Mouse (Mus musculus) telencephalon, adult 2 months (tissue): Measurements from ENCODE around the gene Cacng4.

ENCODE experiments used
- DNase-seq: peaks from one replicate; pipeline ENCODE4 v3.0.0-alpha.2; 2011; ENCODE audit warnings: low read depth, low spot score

Cacng4 gene

DNA sequence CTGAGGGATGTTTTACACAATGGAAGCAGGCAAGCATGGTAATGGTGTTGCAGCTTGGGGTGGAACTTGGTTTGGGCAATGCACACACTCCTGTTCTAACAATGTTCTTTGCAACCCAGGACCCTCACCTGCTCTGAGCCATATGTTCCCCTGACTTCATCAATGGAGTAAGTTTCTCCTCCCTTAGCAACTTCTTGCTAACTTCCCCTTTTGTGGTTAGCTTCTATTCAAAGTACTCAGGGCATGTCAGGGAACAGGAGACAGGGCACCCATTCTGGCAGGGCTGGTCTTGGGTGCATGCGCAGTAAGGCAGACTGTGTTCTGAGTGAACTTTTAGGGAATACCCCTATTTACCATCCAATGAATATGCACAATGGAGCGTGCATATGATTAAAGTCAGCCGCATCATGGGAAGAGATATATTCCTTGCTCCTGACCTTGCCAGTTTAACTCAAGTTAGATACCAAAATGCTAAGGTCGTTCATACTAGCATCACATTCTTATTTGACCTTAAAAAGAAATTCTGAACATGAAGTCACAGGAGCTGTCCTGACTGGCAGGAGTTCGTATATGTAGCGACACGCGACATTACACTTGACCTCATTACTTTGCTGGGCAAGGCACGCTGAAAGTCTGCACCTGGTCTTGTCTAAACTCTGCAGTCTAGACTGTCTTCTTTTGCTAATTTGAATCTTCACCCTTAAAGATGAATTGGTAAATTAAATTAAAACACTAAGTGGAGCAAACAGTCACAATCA lies 73.9 kb downstream of the Cacng4 start:
- no peak for DNase-seq

DNA sequence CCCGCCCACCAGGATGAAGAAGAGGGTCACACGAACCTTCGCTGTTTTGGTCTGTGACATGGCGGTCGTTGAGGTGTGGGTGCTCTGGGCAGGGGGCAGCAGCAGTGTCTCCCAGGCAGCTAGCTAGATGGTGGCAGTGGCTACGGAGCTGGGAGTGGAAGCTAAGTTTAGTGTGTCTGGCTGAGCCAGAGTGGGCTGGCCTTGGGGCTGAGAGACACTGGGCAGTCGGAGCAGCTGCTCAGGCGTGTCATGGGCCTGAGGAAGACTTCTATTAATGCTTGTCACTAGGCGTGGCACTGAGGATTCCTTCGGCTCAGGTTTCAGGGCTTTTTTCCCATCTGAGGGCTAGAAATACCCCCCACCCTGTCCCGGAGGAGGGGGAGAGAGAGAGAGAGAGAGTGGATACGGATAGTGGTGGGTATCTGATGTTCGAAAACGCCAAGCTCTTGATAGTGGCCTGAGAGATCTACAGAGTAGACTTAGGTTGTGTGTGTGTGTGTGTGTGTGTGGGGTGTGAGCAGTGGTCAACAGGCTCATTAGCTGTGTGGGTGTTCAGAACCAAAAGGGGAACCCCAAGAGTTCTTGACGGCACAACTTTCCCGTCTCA lies 77.9 kb downstream of the Cacng4 start, which contains the start of gene Cacng1:
Cacng1 (minus strand) TSS at position 191 of the 607 bp plus-strand sequence.
- DNase-seq = no peak

- no peak for DNase-seq
Measured at GRCm38 (mm10) chr11:107714368-107714767, 80.0 kb downstream of the Cacng4 start.

DNA sequence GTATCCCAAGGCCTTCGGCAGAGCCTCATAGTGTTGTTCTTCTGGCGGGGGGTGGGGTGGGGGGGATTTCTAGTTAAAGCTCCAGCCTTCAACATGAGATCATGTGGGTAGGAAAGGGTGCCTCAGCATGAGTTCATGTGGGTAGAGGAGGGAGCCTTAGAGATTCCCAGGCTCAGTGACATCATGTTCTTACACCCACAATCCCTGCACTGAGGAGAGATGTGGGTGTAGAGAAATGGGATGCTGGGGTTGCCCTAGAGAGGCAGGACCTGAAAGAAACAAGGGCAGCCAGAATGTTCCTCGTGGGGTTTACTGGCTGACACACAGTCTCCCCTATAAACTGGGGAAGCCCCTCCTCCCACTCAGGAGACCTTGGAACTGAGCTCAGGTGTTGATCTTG lies 84.0 kb downstream of the Cacng4 start:
- DNase-seq = no peak

DNA sequence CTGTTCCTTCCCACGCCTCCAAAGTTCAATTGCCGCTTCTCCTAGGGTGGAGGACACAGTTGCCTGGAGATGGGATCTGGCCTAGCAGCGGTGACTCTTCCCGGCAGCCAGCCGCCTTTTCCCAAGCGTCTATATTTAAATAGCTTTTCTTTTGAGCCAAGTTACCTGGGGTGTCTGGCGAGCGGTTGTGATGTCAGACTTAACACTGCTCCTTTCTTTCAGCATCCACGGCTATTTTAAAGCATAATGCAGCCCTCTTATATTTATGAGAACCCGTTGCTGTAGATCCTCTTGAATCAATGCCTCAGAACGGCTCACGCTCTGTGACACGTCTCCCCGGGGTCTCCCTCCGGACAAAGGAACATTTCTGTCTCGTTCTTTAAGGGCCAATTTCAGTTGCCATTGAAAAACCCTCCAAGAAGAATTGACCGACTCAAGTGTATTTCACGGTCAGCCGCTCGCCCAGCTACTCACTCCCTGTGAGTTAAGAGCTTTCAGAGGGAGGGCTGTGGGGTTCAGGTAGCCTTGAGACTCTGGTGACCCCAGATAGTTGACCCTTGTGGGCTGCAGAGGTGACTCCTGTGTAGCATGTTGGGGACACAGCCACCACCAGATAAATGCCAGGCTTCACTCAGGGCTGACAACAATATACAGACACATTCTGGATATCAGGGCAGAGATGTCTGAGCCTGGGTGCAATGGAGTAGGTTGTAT lies 86.3 kb downstream of the Cacng4 start:
- DNase-seq = no peak

DNA sequence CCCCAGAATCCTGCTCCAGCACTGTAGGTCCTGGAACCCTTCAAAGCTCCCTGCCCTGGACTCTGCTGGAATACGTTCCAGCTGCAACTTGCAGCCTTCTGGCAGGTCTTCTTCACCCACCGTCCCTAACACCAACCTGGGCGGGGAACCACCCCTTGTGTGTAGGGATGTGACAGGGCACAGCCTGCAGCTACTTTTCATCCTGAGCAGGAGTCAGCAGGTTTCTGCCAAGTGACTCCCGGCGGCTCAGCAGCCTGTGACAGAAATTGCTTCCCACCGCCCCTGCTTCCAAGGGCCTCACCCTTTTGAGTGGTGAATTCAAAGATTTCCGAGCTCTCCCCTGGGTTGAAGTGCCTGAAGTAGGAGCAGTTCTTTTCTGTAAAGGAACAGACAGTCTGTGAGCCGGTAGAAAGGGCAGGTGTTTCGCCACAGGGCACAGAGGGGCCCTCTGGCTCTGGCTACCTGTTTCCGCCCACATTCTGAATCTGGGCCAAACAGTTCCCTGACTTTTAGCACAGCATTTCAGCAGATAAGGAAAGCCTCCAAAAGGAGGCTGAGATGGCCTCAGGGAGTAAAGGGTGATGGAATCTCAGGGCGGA lies 88.8 kb downstream of the Cacng4 start:
- DNase-seq = no peak

DNA sequence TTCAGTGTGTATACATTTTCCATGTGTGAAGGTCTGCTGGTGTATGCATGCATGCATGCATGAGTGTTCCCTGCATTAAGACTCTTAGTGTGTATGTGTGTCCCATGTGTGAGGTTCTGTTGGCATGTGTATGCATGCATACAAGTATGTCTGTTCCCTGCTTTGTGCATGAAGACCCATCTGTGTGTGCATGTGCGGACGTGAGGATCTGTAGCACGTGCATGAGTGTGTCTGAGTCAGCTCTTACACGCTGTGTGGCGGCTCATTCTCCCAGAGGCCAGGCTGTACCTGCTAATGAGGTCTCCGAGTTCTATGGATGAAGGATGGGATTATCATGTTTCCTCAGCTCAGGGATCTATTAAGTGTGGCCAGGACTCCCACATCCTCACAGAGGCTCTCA lies 89.3 kb downstream of the Cacng4 start:
- no peak for DNase-seq

- no peak for DNase-seq
Measured at GRCm38 (mm10) chr11:107703272-107704134, 90.9 kb downstream of the Cacng4 start.

DNA sequence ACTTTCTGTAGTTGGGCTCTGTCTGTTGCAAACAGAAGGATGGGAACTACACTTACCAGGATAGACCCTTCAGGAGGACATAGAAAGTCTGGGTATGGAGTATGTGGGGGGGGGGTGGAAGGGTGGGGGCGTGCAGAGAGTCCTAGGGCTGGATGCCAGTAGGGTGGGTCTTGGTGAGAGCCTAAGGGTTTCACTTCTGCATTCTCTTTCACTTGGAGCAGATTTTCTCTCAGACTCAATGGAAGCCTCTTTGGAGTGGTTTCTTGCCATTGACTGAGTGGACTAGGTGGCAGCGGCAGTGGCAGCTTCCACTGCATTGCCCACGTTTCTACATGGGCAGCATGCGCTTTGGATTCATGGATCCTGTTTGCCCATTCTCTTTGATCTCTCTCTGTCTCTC lies 94.4 kb downstream of the Cacng4 start:
- DNase-seq = no peak

- no peak for DNase-seq
Measured at GRCm38 (mm10) chr11:107693338-107693737, 101.0 kb downstream of the Cacng4 start.

DNA sequence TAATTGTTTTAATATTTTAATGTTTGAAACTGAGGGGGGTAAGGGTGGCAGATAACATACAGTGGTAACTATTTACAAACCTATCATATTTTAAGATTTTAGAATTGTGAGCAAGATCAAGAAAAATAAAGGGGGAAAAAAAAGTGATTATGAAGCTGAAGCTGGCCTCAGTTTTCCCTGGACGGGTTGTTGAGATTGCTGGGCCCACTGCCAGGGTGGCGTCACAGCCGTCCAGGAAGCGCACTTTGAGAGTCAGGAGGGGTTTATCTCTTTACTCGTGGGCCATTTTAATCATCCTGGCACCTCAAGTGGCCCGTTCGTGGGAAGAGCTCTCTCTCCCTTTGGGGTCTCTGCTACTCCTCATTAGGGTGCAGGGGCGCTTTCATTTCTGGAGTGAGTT lies 102.8 kb downstream of the Cacng4 start:
- no peak for DNase-seq

DNA sequence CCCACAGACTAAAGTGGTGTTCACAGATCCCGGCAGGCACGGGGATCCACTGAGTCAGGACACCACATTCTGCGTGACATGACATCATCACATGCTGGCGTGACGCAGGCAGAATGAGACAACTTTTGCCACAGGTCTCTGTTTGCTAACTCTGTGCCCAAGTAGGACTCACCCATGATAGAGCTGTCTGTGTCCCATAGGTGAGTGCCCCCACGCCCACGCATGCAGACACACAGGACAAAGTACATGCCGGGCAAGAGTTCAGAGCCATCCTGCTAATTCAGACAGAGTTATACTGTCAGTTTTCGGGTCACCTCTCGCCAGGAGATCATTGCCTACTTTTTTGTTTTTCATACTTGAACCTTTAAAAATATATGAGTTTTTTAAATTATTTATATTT lies 105.9 kb downstream of the Cacng4 start:
- DNase-seq = no peak

DNA sequence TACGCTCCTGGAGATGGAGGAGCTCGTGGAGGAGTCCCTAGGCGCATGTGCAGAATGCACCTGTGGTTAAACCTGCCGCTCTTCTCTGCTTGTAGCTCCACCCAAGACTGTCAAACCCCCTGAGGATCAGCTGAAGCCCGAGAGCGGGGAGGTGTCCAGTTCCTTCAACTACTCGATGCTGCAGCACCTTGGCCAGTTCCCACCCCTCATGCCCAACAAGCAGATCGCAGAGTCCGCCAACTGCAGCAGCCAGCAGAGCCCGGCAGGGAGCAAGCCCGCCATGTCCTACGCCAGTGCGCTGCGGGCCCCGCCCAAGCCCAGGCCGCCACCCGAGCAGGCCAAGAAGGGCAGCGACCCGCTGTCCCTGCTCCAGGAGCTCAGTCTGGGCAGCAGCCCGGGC lies 108.1 kb downstream of the Cacng4 start:
- no peak for DNase-seq

GRCm38 (mm10) chr11:107683544-107684465 lies 110.6 kb downstream of the Cacng4 start:
- DNase-seq = no peak

GRCm38 (mm10) chr11:107682694-107683355 lies 111.5 kb downstream of the Cacng4 start:
- no peak for DNase-seq
